Mouse (Mus musculus) thymus, postnatal 36 days (tissue): ENCODE measurements around the gene Clcnkb.
A peak's percentile ranks its signal among the peaks of the same experiment; 100 is the strongest.

Experiments
- DNase-seq, 2 experiments: peaks; one replicate each; pipeline ENCODE4 v3.0.0; 2022; ENCODE audit warnings: mixed read lengths in 2 of 2

Gene Clcnkb

DNA sequence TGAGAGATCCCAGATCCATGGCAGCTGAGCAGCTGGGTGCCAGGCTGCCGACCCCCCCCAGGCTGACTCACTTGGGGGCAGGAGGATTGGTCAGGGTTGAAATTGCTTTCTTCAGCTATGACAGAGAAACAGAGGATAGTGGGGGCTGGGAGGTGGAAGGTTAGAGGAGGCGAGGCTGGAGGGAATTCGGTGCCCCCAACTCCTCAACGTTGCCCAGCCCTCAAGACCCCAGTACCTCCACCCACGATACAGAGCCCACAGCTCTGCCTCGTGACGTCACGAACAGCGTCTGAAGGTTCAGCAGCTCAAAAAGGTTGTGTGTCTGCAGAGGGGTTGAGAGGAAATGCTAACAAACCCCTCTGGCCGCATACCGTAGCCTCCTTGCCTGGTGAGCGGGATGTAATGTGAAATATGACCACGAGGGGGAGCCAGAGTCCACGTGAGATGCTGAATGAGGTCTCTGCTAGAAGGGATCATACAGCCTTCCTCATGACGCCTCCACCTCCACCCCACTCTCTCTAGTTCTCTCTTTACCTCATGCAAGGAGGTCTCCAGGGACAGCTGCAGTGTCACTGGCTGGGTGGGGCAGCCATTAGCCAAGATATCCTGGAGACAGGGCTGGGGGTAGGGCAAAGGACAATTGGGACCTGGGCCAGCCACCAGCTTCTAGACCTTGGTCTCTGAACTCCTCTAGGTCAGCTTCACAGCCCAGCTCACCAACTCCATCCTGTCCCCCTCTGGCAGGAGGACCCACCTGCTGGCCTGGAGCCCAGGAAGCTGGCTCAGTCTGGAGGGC is 11.1 kb downstream of the Clcnkb start:
- DNase-seq: peak; percentile 81 to 83

DNA sequence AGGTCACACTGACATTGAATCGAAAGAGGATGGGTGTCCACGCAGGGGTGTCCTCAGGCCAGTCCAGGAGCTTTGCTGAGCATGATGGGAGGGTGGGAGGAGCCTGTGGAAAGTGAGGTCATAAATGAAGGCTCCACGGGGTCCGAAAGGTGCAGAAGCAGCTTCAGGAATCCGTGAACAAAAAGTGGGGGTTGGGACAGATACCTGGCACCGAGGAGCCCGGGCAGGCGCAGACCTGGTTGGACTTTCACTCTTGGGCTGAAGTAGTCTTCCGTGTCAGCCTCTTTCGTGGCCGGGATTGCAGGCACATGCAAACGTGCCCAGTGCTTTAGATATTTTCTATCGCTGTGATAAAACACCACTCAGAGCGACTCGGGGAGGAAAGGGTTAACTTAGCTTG is 15.6 kb downstream of the Clcnkb start:
- DNase-seq: no peak

DNA sequence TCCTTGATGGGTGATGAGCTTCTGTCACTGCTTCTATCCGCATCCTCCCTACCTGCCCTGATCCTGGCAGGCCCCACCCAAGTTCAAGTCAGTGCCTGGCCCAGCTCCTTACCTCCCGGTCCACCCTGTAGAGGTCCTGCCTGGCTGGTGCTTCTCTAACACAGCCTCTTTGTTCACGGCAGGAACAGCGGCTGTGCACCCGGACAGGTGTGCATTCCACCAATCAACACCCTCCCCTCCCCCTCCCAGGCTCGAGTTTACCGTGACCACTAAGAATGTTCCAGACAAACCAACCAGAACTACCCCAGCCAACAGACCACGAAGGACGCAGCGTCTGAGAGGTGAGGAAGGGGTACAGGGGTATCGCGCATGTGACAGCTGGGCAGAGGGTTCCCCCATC is 17.3 kb downstream of the Clcnkb start, which contains the start of gene Clcnka:
Gene Clcnka (minus strand): TSS at position 180 of the 400 bp plus-strand sequence.
- DNase-seq: no peak

DNA sequence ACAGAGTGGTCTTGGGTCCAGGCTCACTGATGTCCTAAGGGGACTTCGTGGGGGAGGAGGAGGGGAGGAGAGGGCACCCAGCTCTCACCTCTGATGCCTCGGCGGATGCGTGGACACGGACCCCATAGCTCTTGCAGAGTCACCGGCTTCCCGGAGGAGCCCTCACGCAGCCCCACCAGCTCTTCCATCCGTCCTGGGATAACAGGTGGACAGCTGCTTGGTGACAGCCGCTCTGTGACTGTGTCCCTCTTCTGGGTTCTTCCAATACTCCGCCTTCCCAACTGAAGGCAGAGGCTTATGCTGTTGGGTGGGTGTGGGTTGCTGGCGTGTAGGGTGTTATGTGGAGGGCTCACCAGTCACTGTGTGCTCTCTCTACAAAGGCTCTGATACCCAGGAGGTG is 18.0 kb downstream of the Clcnkb start:
- no peak for DNase-seq

DNA sequence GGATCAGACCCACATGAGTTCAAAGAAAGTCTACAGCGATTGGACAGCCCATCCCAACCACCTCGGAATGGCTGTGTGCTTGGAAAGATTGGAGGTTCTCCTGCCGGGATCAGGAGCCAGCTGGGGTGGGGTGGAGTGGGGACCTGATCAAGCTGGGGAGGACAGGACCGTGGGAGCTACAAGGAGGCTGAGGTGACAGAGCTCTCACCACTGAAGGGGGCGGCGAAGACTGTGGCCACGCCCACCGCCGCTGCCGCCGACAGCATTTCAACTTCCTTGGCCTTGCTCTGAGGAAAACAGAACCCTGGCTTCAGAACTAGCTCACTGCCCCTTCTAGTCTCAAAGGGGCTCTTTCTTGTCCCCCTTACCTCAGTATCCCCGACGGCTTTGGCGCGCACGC is 21.1 kb downstream of the Clcnkb start:
- no peak for DNase-seq

DNA sequence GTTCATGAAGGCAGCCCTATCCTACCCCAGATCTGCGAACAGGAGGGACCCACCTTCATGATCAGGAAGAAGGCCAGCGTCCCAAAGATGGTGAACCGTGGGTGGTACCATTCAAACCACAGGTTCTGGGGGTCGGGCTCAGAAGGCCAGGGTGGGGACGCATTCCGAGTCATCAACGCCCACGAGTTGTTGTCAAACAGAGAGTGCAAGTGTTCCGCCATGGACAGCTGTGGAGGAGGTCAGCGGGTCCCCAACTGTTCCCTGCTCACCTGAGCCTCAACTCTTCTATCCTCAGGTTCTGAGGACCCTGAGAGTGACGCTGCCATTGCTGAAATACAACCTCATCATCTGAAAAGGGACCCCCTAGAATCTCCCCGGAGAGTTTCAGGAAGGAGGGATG is 24.5 kb downstream of the Clcnkb start:
- DNase-seq: no peak

DNA sequence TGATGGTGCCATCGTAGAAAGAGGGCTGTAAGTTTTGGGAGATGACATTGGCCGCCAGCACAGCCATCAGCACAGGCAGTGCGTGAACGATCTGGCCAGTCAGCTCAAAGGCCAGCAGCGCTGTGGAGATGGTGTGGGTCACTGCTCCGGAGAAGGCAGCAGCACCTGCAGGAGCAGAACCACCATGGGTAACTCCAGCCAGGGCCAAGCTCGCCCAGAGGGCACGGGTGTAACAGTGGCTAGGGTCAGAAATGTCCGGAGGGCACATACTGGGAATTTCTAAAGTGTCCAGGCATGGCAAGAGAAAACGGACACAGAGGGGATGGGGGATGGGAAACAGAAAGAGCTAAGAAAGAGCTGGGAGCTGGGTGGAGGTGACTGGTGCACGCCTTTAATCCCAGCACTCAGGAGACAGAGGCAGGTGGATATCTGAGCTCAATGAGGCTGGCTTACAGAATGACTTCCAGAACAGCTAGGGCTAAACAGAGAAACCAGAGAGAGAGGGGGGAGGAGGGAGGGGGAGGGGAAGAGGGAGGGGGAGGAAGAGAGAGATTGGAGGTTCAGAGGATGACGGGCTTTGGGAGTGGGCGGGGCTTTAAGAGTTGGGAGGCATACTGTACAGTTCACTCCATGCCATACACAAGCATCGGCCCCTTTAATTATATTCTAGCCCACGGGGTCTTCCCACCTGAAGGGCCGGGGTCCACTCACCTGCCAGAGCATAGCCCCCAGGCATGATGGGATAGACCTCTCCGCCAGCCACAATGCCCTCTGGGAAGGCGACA is 26.3 kb downstream of the Clcnkb start:
- no peak for DNase-seq

DNA sequence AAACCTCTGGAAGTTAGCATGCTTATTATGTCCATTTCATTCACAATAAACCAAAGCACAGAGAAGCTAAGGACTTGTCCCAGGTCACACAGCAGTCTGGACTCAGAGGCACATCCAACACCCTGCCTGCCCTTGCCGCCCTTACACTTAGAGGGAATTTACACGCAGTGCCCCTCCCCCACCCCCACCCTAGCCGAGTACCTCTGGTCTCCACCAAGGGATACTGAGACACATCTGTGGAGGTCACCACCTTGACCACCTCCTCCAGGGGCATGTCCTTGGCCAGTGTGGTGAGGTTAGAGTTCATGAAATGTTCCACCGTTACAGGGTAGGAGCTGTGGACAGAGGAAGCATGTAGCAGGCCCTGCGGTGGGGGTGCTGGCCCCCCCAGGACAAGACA is 27.9 kb downstream of the Clcnkb start:
- no peak for DNase-seq

DNA sequence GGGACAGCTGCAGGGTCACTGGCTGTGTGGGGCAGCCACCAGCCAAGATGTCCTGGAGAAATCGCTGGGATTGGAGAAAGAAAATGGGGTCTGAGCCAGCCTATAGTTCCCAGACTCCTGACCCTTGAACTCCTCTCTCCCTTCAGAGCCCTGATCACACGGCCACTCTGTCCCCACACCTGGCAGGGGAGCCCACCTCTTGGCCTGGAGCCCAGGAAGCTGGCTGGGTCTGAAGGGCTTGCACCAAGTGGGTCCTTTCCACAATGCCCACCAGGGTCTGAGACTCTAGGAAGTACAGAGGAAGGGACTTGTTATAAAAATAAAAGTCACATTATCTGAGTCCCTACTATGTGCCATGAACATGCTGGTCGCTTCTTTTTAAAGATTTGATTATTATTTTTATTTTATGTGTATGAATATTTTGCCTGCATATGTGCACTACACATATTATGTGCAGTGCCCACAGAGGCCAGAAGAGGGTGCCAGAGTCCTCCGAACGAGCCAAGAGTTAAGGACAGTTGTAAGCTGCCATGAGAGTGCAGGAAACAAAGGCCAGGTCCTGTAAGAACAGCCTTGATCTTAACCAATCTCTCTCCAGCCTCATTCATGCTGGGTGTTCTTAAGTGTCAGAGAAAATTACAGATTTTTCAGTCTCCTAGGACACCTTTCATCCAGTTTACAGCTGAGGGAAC is 28.6 kb downstream of the Clcnkb start:
- peak; percentile 62 to 70 for DNase-seq

DNA sequence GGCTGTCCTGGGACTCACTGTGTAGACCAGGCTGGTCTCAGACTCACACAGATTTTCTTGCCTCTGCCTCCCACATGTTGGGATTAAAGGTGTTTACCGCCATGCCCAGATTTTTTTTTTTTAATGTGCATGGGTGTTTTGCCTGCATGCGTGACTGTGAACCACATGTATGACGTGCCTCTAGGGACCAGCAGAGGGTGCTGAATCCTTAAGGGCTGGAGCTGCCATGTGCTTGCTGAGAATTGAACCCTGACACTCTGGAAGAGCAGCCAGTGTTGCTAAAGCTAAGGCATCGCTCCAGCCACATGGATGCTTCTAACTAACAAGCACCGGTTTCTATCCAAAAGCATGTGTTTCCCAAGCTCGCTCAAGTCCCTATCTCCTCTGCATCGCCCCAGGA is 29.7 kb downstream of the Clcnkb start:
- DNase-seq: no peak

DNA sequence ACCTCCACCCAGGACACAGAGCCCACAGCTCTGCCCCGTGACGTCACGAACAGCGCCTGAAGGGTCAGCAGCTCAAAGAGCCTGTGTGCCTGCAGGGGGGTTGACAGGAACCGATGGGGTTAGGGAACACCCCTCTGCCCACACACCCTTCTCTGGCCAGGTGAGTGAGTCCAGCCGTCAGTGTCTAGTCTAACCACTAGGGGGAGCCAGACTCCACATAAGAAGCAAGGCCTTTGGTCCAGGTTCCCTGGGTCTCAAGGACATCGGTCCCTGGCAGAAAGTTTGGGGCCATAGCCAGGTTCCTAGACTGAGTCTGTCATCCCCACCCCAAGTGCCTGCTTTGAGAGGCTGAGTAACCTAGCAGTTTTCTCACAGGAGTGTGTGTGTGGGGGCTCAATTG is 30.5 kb downstream of the Clcnkb start:
- peak; percentile 27 to 36 for DNase-seq

DNA sequence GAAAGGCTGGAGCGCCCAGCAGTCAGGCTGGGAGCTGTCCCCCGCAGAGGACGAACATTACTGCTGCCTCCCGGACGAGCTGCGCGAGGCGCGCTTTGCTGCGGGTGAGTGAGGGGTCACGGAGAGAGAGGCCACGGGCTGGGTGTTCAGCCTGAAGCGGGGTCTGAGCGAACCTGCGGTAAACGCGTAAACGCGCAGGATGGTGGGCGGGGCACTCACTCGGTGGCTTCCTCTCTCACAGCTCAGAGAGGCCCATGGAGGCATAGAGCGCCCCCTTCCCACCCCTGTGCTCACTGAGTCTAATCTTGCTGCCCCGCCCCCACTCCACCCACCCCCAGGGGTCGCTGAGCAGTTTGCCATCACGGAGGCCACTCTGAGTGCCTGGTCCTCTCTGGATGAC is 33.4 kb downstream of the Clcnkb start:
- peak; percentile 44 to 51 for DNase-seq

DNA sequence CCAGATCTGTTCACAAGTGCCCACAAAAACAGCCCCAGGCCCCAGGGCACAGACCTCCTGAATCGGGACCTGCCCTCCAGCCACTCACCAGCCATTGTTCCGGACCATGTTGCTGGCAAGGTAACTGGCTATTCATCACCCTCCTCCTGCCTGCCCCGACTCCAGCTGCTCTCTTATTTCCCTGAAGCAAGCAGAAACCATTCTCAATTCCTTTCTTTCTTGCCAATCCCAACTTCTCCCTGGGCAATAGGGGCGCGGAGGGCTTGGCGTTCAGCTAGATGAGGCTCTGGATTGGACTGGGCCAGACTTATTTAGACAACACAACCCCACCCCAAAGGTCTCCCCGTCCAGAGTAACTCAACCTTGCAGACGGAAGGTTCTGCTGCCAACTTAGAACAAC is 36.1 kb downstream of the Clcnkb start:
- no peak for DNase-seq

DNA sequence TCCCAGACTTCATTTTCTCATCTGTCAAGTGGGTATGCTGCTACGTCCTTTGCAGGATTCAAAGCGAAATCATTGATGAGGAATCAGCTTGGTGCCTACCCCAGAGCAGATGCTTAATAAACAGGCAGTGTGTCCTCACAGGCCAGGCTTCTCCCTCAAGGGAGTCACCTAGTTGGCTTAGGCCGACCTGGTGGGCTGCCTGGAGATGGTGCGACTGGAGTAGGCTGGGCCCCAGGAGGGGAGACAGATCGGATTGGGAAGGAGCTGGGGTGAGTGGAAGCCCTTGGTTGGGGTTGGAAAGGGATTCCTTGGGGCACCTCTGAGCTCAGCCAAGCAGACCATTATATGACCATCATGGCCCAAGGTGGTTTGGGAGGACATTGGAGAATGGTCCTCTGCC is 43.4 kb downstream of the Clcnkb start:
- no peak for DNase-seq

DNA sequence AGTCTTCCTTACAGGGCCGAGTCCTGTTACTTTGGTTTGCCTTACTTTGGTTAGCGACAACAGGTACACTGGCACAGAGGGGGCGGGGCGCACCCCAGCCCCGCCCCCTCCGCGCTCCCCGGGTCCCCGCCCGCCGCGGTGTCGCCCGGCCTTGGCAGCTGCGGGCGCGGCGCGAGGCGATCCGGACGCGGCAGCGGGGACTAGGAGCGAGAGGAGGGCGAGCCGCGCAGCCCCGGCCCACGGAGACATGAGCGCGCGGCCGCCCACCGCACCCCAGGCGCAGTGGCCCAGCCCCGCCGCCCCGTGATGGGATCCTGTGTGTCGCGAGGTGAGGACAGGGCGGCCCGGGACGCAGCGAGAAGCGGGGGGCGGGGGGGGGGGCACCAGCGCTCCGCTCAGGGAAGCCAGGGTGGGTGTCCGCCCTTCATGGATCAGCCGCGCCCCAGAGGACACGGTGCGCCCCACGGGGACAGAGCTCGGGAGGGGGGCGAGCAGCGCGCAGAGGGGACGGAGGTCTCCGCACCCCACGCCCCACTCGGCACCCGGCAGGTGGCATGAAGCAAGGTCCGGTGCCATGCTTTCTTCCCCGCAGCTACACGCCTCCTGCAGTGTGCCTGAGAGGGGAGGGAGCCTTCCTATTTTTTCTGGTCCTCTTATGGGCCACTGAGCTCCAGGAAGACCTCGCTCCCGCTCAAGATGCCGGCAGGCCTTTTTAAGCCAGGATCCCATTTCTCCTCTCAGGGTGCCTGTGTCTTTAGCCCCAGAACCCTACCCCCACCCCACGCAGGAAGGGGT is 47.6 kb downstream of the Clcnkb start, which contains the start of gene Fam131c:
Gene Fam131c (plus strand): TSS at position 224 of the 795 bp plus-strand sequence.
- peak; percentile 12 to 25 for DNase-seq

DNA sequence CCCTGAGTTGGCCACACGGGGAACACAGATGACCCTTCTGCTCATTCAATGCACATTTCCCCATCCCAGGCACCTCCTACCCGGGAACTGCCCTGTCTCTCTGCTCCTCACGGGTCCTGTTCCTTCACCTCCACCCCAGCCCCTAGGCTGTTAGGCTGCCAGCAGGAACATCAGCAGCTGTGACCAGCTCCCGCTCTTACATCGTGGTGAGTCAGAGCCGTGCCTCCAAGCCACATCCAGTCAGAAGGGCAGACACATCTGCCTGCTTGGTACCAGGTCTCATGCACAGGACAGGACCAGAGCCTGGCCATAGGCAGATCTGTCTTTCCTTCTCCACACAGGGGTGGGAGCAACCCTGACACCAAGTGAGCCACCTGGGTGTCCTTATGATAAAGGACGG is 49.9 kb downstream of the Clcnkb start:
- DNase-seq: no peak

DNA sequence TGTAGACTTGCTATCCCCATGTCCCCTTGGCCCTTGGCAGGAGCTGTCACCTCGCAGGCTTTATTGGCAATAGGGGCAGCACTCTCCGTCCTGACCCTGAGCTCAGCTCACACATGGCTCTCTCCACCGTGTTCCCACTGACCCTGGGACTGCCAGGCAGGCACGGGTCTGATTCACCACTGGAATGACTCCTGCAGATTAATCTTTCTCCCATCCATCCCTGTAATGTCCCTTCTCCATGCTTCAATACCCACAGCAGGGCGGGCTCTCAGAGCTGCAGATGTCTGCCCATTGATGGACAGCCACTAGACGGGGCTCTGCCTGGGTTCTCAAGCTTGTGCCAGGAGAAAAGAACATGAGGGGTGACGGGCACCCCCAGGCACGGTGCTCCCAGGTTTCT is 50.7 kb downstream of the Clcnkb start:
- DNase-seq: no peak

DNA sequence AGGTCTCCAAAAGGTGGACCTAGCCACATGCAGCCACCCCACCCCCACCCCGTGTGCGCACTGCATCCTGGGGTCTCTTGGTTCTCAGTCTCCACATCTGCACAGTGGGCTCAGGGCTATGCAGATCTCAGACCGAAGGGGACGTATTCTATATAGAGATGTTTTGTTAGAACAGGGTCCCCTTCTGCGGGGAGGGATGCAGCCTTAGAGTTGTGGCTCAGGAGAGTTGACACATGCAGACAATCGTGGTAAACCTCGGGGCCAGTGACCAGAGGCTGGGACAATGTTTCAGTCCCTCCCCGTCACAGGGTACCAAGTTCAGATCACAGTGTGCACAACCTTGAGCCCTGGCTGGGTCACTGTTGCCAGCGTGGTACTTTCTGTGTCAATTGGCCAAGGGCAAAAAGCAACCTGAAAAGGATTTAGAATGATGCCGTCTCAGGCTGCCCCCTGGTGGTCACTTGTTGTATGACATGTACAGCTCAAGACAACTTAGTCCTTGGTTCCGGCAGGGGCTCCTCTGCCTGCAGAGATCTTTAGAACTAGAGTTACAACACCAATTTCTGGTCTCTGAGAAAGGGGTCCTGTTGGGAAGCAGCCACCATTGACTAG is 52.8 kb downstream of the Clcnkb start:
- DNase-seq: peak; percentile 42 to 63

DNA sequence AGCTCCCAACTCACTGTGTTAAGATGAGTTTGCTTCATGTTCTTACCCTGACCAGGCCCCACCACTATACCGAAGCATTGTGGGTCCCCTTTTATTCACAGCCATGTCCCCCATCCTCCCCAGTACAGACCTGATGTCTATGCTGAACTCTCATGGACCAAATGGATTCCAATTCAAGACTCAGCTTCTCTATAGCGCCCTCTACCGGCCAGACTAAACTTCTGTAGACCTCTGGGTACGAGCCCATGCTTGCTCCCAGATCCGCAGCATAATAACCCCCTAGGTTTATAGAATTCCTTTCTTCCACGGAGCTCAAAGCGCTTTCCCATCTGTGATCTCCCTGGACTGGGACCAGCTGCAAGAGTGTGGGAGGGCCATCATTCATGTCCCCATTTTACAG is 55.0 kb downstream of the Clcnkb start:
- no peak for DNase-seq

DNA sequence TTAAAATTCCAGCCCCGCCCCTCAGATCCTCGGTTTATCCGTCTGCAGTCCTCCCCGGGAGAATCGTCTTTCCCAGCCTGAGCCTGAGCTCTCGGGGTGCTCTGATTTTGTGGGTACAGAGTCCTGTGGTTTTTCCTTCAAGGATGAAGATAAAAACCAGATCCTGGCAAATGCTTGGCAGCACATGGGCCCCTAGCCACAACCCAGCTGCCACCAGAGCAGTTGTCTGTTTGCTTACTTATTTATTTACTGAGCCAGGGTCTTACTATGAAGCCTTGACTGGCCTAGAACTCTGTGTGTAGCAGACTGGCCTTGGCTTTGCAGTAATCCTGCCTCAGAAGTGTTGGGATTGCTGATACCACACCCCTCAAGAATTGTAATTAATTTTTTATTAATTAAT is 56.6 kb downstream of the Clcnkb start:
- no peak for DNase-seq

DNA sequence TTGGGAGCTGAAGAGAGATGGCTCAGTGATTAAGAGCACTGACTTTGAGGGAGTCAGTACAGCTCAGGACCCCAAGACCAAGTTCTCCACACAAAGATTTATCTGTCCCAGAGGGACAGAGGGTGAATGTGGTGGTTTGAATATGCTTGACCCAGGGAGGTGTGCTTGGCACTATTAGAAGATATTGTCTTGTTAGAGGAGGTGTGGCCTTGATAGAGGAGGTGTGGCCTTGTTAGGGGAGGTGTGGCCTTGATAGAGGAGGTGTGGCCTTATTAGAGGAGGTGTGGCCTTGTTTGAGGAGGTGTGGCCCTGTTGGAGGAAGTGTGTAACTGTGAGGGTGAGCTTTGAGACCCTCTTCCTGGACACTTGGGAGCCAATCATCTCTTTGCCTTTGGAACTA is 58.0 kb downstream of the Clcnkb start:
- no peak for DNase-seq
